Mouse (Mus musculus): Measurements from ENCODE around the gene Foxn1. TPM values are rescaled to one million over a fixed set of nuclear protein-coding genes. Genes with fewer than 3 reads are reported as not detected.

The Foxn1 gene
- total RNA-seq, 2 experiments from 2014 or later, result not detected

GRCm38 (mm10) chr11:78349441-78350358 is 36.7 kb downstream of the Foxn1 start:
- no peak for TF ChIP-seq CTCF (IDR thresholded peaks at IDR 0.05)
- H3K27ac ChIP-seq, result no peak overlapping the region
- H3K4me3 ChIP-seq, result no peak overlapping the region
- intact Hi-C loops (cut with DNase I), result loop anchor here (5.0 kb wide), 1 partner anchor 87 kb away; the partner anchor contains the start of gene 2610507B11Rik
- no peak for DNase-seq (ENCODE audit: extremely low spot score in 1 of 2, low spot score in 2 of 2)

GRCm38 (mm10) chr11:78348474-78348873 is 37.9 kb downstream of the Foxn1 start:
- DNase-seq (ENCODE audit: extremely low spot score in 1 of 2, low spot score in 2 of 2), result no peak
- intact Hi-C loops (cut with DNase I), result loop anchor here (5.0 kb wide), 1 partner anchor 86 kb away; the partner anchor contains the start of gene 2610507B11Rik

GRCm38 (mm10) chr11:78347908-78348307 is 38.5 kb downstream of the Foxn1 start:
- H3K4me3 ChIP-seq, result no peak overlapping the region
- intact Hi-C loops (cut with DNase I), result loop anchor here (5.0 kb wide), 1 partner anchor 86 kb away; the partner anchor contains the start of gene 2610507B11Rik
- no peak overlapping the region for H3K27ac ChIP-seq
- TF ChIP-seq CTCF (IDR thresholded peaks at IDR 0.05), result no peak
- no peak for DNase-seq (ENCODE audit: extremely low spot score in 1 of 2, low spot score in 2 of 2)

More at GRCm38 (mm10) chr11:78348474-78348873, 37.9 kb downstream of the Foxn1 start:
- Histone ChIP-seq H3K4me3 (no peak overlapping the region), H3K27ac (no peak overlapping the region)
- TF ChIP-seq CTCF (IDR thresholded peaks at IDR 0.05), result no peak

DNA sequence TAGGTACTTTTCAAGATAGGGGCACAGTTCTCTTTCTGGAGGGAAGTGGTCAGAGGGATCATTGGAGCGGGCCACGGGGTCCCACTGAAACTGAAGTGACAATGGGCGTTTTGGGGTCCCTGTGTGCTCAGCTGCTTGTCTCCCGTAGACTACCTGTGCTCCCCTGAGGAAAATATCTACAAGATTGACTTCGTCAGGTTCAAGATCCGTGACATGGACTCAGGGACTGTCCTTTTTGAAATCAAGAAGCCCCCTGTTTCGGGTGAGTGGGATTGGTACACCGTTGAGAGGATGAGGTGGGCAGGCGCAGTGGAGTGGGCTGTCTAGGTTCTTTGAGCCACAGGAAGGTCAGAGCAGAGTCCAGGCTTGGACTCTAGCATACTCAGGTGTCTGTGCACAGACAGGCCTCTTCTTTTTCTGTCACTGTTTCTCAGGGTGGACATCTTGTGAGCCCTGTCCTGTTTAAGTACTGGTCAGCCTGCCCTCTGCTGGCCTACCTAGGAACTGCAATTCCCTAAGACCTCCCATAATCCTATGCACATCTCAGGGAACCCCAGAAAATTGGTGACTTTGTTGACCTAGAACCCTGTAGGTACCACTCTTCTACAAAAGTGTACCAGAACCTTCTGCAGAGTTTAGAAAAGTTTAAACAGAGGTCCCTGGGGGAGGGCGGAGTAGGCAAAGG is 39.1 kb downstream of the Foxn1 start:
- Histone ChIP-seq H3K4me3 (no peak overlapping the region), H3K27ac (no peak overlapping the region)
- intact Hi-C loops (cut with DNase I), result loop anchor here (5.0 kb wide), 1 partner anchor 85 kb away; the partner anchor contains the start of gene 2610507B11Rik
- DNase-seq (ENCODE audit: extremely low spot score in 1 of 2, low spot score in 2 of 2), result peak; percentile 51 to 63
- TF ChIP-seq CTCF (IDR thresholded peaks at IDR 0.05), result peak; percentile 96

GRCm38 (mm10) chr11:78346326-78347069 is 39.9 kb downstream of the Foxn1 start:
- no peak for TF ChIP-seq CTCF (IDR thresholded peaks at IDR 0.05)
- DNase-seq (ENCODE audit: extremely low spot score in 1 of 2, low spot score in 2 of 2), result no peak
- intact Hi-C loops (cut with DNase I), result loop anchor here (5.0 kb wide), 1 partner anchor 84 kb away; the partner anchor contains the start of gene 2610507B11Rik

GRCm38 (mm10) chr11:78345801-78346200 is 40.6 kb downstream of the Foxn1 start:
- intact Hi-C loops (cut with DNase I), result loop anchor here (5.0 kb wide), 1 partner anchor 84 kb away; the partner anchor contains the start of gene 2610507B11Rik
- no peak overlapping the region for H3K27ac ChIP-seq
- no peak for DNase-seq (ENCODE audit: extremely low spot score in 1 of 2, low spot score in 2 of 2)
- no peak overlapping the region for H3K4me3 ChIP-seq
- TF ChIP-seq CTCF (IDR thresholded peaks at IDR 0.05), result no peak

More at GRCm38 (mm10) chr11:78346326-78347069, 39.9 kb downstream of the Foxn1 start:
- Histone ChIP-seq H3K4me3 (no peak overlapping the region), H3K27ac (no peak overlapping the region)

- intact Hi-C loops (cut with DNase I), result loop anchor here (5.0 kb wide), 1 partner anchor 83 kb away; the partner anchor contains the start of gene 2610507B11Rik
- H3K27ac ChIP-seq, result no peak overlapping the region
- no peak for TF ChIP-seq CTCF (IDR thresholded peaks at IDR 0.05)
- H3K4me3 ChIP-seq, result peak overlapping the region; percentile 7; the same call in 1 of the 2 replicates
- no peak for DNase-seq (ENCODE audit: extremely low spot score in 1 of 2, low spot score in 2 of 2)
These were observed 41.3 kb downstream of the Foxn1 start for GRCm38 (mm10) chr11:78344890-78345715.

DNA sequence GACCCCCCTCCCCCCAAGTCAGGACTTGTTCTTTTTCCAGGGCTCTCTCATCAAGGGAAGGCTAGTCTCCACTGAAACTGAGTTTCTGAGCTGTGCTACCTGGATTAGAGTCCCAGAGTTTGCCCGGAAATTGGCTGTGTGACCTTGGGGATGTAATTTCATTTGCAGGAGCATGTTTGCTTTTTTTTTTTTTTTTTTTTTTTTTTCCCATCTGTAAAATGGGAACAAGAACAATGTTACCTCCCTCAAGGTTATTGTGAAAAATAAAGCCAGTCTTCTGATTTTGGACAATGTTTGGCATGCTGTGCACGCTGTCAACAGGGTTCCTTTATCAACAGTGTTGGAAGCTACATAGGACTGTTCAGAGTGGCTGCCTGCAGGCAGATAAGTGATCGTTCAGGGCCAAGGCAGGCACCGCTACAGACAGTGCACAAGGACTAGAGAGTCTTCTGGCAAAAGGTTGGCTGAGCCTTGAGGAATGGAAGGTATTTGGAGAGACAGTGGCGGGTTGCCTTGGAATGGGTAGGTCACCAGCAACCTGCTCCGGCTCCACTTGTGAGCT is 41.9 kb downstream of the Foxn1 start:
- Histone ChIP-seq H3K27ac (no peak overlapping the region), H3K4me3 (peak overlapping the region; percentile 91)
- TF ChIP-seq CTCF (IDR thresholded peaks at IDR 0.05), result no peak
- intact Hi-C loops (cut with DNase I), result no loop called here
- no peak for DNase-seq (ENCODE audit: extremely low spot score in 1 of 2, low spot score in 2 of 2)

GRCm38 (mm10) chr11:78343381-78344327 is 42.7 kb downstream of the Foxn1 start, which contains the start of gene Unc119:
Unc119 (plus strand) TSS chr11:78343482.
- Histone ChIP-seq H3K27ac (peak within 1 kb of the TSS; percentile 81), H3K4me3 (peak within 1 kb of the TSS; percentile 91)
- no peak for TF ChIP-seq CTCF (IDR thresholded peaks at IDR 0.05)
- intact Hi-C loops (cut with DNase I), result no loop called here
- DNase-seq (ENCODE audit: extremely low spot score in 1 of 2, low spot score in 2 of 2), result peak; percentile 73 to 77

Data from left cerebral cortex, adult 2 months (tissue).